Mouse (Mus musculus) forebrain, postnatal 0 days (tissue): ENCODE measurements around the gene Atp8a2. TPM values are rescaled to one million over a fixed set of nuclear protein-coding genes. Genes with fewer than 3 reads are reported as not detected.
"Not testable (repeated sequence)": the region's sequence is repeated elsewhere in the genome, so short reads cannot be mapped to it uniquely, and the experiment has no call there.

Experiments
- ATAC-seq: fragments of 200-750 bp; cut with Nextera tagmentation; 2 replicates; pipeline ENCODE4 v1.8.0; 2017; ENCODE audit warnings: mild to moderate bottlenecking, moderate library complexity
- DNase-seq: peaks from one replicate; pipeline ENCODE4 v3.0.0-alpha.2; 2015
- H3K27ac ChIP-seq: fragments of 300-500 bp; sonication (generic); 2 replicates; pipeline ENCODE4 v1.5.1; 2014; ENCODE audit warnings: low read depth, mild to moderate bottlenecking, antibody characterized with exemption, low read length, moderate library complexity, mixed read lengths
- H3K27me3 ChIP-seq: fragments of 300-500 bp; sonication (generic); 2 replicates; pipeline ENCODE4 v1.6.1; 2014; ENCODE audit warnings: mild to moderate bottlenecking, low read length, mixed read lengths; ENCODE audit not compliant: insufficient read depth
- H3K36me3 ChIP-seq: fragments of 300-500 bp; sonication (generic); 2 replicates; pipeline ENCODE4 v1.6.1; 2014; ENCODE audit warnings: mild to moderate bottlenecking, moderate library complexity; ENCODE audit not compliant: insufficient read depth
- H3K4me1 ChIP-seq: fragments of 300-500 bp; sonication (generic); 2 replicates; pipeline ENCODE4 v1.6.1; 2014; ENCODE audit warnings: antibody characterized with exemption; ENCODE audit not compliant: insufficient read depth
- H3K4me2 ChIP-seq: fragments of 300-500 bp; sonication (generic); 2 replicates; pipeline ENCODE4 v1.6.1; 2014; ENCODE audit warnings: low read depth, mild to moderate bottlenecking, moderate library complexity
- H3K4me3 ChIP-seq: fragments of 300-500 bp; sonication (generic); 2 replicates; pipeline ENCODE4 v1.5.1; 2014; ENCODE audit warnings: low read depth, low read length, mixed read lengths
- H3K9ac ChIP-seq: fragments of 300-500 bp; sonication (generic); 2 replicates; pipeline ENCODE4 v1.6.1; 2014; ENCODE audit warnings: mild to moderate bottlenecking
- H3K9me3 ChIP-seq: fragments of 300-500 bp; sonication (generic); 2 replicates; pipeline ENCODE4 v1.6.1; 2016; ENCODE audit warnings: low read length
- CTCF ChIP-seq: sonication (generic); IDR thresholded peaks from 2 replicates; pipeline ENCODE4 v1.5.1; 2016; ENCODE audit warnings: antibody characterized with exemption, control low read depth, low read depth
- WGBS: fragments of 180-500 bp; shearing (Covaris S2); extraction: QIAGEN DNeasy Blood & Tissue Kit; methylation state at CpG from one replicate; pipeline ENCODE4 v1.1.7; 2014; 5-methylcytosine and 5-hydroxymethylcytosine counted together
- polyA plus RNA-seq: library from polyadenylated mRNA; unstranded; fragments of >200 nt; fragmentation: Nextera tagmentation; extraction: Ambion mirVana; gene quantifications from 2 replicates; pipeline ENCODE4 v1.2.1, GENCODE M21; 2015
- total RNA-seq: library from RNA; depleted of rRNA; stranded (reverse); fragments of >200 nt; gene quantifications from 2 replicates; pipeline ENCODE4 v1.2.3, GENCODE M21; 2014

Atp8a2 gene
- total and polyA plus RNA-seq, 2 experiments from 2014 or later, result 33.6 to 38.0 TPM

DNA sequence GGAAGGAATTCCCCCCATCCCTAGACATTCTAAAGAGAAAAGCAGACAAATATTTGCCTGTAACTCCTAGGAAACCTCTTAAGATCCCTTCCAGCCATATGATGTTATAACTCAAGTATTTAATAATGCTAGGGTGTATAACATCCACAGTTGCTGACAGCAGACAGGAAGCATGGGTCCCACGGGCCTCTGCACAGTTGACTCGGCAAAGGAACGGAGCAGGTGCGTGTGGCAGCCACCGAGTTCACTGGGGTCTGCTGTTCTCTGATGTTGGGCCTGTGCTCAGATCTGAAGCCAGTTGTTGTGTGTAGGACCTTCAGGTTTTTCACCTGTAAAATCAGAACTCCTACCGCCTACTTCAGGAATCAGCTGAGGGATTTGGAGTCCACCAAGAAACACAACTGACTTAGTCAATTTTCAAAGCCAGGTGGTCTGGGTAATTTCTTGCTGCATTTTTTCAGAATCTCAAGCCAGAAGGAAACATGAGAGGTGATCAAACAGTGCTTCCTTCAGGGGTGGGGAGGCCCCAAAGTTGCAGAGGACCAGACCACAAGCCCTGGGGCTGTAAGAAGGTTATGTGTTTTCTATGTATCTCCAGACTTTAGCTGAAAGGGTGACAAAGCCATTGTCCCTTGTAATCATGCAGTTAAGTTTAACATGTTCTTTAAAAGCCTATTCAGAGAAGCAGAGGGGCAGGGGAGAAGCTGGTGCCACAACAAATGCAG is 338.3 kb downstream of the Atp8a2 start:
- no peak for TF ChIP-seq CTCF
- H3K4me1 ChIP-seq, result no peaks in the 10 kb centered on the region
- 90% methylated on average over 6 of the region's 6 CpGs for WGBS

DNA sequence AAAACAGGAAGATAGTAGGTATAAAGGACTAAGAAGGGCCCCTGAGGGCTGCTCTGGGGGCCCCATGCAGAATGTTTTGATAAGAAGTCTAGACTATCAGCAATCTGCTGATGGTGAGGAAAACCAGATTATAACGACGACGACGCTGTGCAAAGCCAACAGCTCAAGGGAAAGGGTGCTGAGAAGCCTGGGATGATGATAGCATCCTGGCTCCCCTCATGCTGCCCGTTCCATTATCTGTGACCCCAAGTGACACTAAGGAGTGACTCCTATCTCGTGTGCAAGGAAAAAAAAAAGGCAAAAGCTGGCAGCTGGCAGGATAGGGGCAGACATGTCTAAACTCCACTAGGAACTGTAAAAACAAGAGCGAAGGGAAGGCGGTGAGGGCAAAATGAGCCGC is 343.8 kb downstream of the Atp8a2 start:
- no peaks in the 10 kb centered on the region for H3K4me1 ChIP-seq
- H3K4me3 ChIP-seq, result no peak overlapping the region
- H3K4me2 ChIP-seq, result no peak overlapping the region
- no peak overlapping the region for H3K9ac ChIP-seq
- WGBS, result 65% methylated on average over 9 of the region's 9 CpGs
- no peak for DNase-seq
- TF ChIP-seq CTCF, result no peak
- no peak overlapping the region for H3K27ac ChIP-seq
- no peaks in the 10 kb centered on the region for H3K27me3 ChIP-seq
- H3K36me3 ChIP-seq, result 0 out of 2 replicates have a peak, but pooled peaks cover 9% of the 10 kb centered on the region
- ATAC-seq, result no peak
- no peaks in the 10 kb centered on the region for H3K9me3 ChIP-seq

More for the DNA sequence above, 338.3 kb downstream of the Atp8a2 start:
- Histone ChIP-seq H3K36me3 (0 out of 2 replicates have a peak, but pooled peaks cover 9% of the 10 kb centered on the region), H3K27ac (no peak overlapping the region), H3K9ac (no peak overlapping the region), H3K27me3 (no peaks in the 10 kb centered on the region), H3K4me3 (no peak overlapping the region), H3K9me3 (no peaks in the 10 kb centered on the region), H3K4me2 (no peak overlapping the region)
- DNase-seq (no peak), ATAC-seq (no peak)

DNA sequence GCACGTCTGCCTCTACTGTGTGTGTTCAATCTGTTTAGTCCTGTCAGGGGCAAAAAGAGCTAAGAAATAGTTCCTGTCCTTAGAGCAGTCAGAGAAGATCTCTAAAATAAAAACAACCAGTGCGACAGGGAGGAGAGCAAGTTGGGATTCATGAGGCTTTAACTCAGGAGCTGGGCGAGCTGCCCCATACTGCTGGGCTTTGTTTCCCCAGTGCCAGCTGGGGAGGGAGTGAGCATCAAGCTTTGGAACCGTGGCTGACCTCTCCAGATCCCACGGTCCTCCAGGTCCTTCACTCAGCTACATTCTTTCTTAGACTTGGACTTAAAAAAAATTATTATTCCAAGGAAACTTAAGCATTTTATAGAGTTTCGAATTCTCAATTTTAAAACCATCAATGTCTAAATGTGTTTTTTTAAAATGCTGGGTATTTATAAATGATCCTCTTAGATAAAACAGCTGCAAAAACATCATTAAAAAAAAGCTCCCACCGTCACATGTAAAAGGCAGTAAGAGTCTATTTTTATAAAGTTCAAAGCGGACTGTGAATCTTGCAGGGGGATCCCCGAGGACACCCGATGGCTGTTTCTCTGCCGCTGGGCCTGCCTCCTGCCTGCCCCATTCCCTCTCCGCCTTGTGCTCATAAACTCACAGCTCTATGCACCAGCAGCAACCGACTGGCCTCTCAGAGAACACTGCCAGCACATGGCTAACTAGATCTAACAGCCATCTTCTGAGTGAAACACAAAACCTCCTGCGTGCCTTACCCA is 350.2 kb downstream of the Atp8a2 start:
- no peak overlapping the region for H3K4me2 ChIP-seq
- no peak overlapping the region for H3K4me3 ChIP-seq
- TF ChIP-seq CTCF, result no peak
- no peaks in the 10 kb centered on the region for H3K4me1 ChIP-seq
- ATAC-seq (peak; percentile 23), DNase-seq (no peak)
- H3K9ac ChIP-seq, result no peak overlapping the region
- no peaks in the 10 kb centered on the region for H3K27me3 ChIP-seq
- no peaks in the 10 kb centered on the region for H3K9me3 ChIP-seq
- 32% methylated on average over 14 of the region's 14 CpGs for WGBS
- no peak overlapping the region for H3K27ac ChIP-seq
- H3K36me3 ChIP-seq, result no peaks in the 10 kb centered on the region

DNA sequence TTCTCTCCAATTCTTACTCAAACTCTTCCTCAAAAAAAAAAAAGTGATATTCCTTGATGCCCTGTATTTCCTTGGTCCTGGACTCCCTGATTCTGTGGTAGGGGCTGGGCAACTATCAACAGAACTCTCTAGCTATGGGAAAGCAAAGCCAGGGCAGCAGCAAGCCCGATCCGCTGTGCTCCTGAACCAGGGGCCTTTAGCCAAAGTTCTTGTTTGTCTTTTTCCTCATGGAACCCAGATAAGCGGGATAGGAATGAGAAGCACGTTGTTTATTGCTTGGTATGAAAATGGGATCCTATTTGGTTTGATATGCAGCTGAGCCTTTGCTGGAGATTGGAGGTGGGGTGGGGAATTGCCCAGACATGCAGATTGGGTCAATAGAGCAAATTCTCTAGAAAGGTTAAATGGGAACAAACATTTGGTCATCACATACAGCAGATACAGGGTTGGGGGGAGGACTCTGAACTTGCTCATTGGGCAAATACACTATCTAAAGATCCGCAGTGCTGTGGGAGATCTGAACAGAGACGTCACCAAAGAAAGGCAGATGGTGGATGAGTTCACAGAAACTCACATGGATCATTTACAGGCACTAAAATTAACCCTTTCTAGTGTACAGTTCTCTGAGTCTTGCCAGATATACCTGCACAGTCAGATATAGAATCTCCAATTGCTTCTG is 353.6 kb downstream of the Atp8a2 start:
- H3K27me3 ChIP-seq, result no peaks in the 10 kb centered on the region
- no peak overlapping the region for H3K27ac ChIP-seq
- no peak for TF ChIP-seq CTCF
- no peak overlapping the region for H3K4me3 ChIP-seq
- H3K4me1 ChIP-seq, result no peaks in the 10 kb centered on the region
- 76% methylated on average over 6 of the region's 6 CpGs for WGBS
- H3K36me3 ChIP-seq, result no peaks in the 10 kb centered on the region
- no peak overlapping the region for H3K4me2 ChIP-seq
- no peak overlapping the region for H3K9ac ChIP-seq
- DNase-seq, result no peak
- no peak for ATAC-seq
- H3K9me3 ChIP-seq, result no peaks in the 10 kb centered on the region

DNA sequence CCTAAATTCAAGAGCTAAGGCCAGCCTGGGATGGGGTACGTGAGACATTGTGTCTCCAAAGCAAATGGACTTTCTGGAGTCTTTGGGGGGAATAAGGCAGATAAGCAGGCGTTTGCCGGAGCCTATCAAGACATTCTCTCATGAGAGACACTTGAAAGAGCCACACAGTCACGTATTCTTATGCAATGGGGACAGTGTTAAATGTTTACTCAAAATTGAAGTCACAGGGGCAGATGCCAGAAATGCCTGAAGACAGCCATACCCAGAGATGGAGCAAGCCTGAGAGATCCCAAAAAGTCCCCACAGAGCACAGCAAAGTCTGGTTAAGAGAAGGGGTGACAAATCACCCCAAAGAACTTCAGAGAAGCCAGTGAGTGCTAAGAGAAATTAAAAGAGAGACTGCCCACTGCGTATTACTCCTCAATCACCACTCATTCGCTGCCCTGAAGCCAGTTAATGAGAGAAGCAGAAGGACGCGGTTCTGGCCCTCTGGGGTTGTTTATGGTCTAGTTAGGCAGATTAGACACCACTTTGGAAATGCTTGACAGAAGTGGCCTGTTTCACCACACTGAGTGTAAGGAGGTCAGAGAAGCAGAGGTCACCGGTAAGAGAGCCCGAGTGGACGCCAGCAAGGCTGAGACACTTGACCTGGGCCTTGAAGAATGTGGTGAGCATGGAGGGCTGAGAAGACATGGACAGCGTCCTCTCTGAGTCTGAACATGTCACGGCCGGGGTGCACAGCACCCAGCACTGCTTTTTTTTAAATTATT is 356.8 kb downstream of the Atp8a2 start:
- TF ChIP-seq CTCF, result no peak
- 88% methylated on average over 14 of the region's 14 CpGs for WGBS
- Histone ChIP-seq H3K9me3 (no peaks in the 10 kb centered on the region), H3K36me3 (no peaks in the 10 kb centered on the region), H3K4me3 (no peak overlapping the region), H3K27ac (no peak overlapping the region), H3K4me2 (no peak overlapping the region), H3K4me1 (no peaks in the 10 kb centered on the region), H3K9ac (no peak overlapping the region), H3K27me3 (no peaks in the 10 kb centered on the region)
- DNase-seq, result no peak
- no peak for ATAC-seq

DNA sequence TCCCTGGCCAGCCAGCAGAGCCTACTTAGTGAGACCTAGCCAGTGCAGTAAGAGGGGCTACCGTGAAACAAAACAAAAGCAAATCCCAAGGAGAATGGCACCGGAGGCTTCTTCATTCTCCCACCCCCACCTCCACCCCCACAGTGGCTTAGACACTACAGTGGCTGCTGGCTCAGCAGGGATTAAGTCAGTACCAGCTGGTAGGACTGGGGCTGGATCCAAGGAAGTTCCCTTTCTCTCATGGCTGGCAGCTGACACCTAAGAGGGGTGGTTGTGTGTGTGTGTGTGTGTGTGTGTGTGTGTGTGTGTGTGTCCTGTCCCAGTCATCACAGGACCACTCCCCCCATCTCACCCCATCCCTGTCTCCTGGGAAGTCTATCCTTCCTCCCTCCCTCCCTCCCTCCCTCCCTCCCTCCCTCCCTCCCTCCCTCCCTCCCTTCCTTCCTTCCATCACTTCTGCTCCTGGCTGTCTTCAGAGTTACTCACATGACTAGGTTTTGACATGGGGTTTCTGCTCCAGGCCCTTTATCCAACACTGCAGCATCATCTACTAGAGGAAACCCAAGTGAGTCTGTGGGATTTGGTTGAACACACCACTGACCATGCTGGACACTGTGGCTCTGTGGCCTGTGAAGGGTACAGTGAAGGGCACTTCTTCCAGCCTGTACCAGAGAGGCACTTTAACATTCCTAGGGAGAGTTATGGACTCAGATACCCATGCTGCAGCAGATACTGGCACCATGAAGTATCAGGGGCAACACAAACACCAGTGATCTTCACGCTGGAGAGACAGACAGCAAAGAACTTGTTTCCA is 358.3 kb downstream of the Atp8a2 start:
- H3K27me3 ChIP-seq, H3K36me3 ChIP-seq, H3K27ac ChIP-seq, H3K4me2 ChIP-seq, H3K9ac ChIP-seq, DNase-seq, H3K9me3 ChIP-seq, H3K4me1 ChIP-seq, H3K4me3 ChIP-seq: not testable (repeated sequence)
- peak; percentile 87 for ATAC-seq
- WGBS, result 95% methylated on average over 1 of the region's 3 CpGs

DNA sequence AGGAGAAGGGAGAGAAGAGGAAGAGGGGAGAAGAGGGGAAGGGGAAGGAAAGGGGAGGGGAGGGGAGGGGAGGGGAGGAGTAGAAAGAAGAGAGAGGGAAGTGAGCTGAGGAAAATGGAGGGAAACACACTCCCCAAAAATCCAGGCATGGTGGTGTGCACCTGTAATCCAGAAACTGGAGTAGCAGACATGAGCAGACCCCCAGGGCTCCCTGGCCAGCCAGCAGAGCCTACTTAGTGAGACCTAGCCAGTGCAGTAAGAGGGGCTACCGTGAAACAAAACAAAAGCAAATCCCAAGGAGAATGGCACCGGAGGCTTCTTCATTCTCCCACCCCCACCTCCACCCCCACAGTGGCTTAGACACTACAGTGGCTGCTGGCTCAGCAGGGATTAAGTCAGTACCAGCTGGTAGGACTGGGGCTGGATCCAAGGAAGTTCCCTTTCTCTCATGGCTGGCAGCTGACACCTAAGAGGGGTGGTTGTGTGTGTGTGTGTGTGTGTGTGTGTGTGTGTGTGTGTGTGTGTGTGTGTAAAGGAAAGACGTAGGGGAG is 359.2 kb downstream of the Atp8a2 start:
- H3K27ac ChIP-seq, H3K9me3 ChIP-seq, H3K4me3 ChIP-seq, H3K27me3 ChIP-seq, H3K36me3 ChIP-seq, DNase-seq, H3K4me1 ChIP-seq, H3K9ac ChIP-seq, H3K4me2 ChIP-seq: not testable (repeated sequence)
- WGBS, result no CpG with 5 or more reads among the region's 3 CpGs
- ATAC-seq, result peak; percentile 89
